In the genomic region with DNA sequence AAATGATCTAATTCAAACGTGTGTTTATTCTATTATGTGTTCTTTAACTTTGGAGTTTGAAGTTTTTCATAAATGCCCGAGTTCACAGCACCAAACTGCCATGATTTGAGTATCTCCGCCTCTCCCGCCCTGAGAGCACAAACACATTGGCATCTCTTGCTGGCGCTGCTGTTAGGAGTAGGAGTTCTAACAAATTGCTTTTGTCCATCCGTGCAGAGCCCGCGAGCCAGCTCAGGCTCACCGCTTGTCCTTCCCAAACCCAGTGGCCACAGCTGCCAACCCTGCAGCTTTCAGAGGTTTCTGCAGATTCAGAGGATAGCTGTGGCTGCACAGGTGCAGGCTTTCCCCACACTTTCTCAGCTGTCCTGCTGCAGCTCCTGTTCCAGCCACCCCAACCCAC, we compare ENCODE assay signal across 16 mouse cellular contexts. TPM values are rescaled to one million over a fixed set of nuclear protein-coding genes. Genes with fewer than 3 reads are reported as not detected.
DNase-seq lines count a peak whose midpoint lies in the region; ATAC-seq and TF ChIP-seq lines count a peak whose summit lies in the region.
"Had no signal": no experiment of that assay in that cellular context is flagged by ENCODE, and none has a peak within 500 bp of the region (broad histone marks: within the 10 kb centered on the region; RNA-seq: fewer than 3 reads in every experiment).

No protein-coding gene starts in this region.

- H3K9me3 ChIP-seq in hindbrain, embryonic 16.5 days (ENCODE audit: control insufficient read depth, low read length), result no peaks in the 10 kb centered on the region
- H3K9me3 ChIP-seq in hindbrain, embryonic 11.5 days (ENCODE audit: control insufficient read depth, low read length), result no peaks in the 10 kb centered on the region
- H3K9me3 ChIP-seq: forebrain, embryonic 12.5 days; hindbrain, embryonic 13.5 days; limb, embryonic 15.5 days; neural tube, embryonic 13.5 days had no signal

- no peaks in the 10 kb centered on the region for H3K27me3 ChIP-seq in hindbrain, embryonic 16.5 days (replicated peaks; ENCODE audit: control insufficient read depth, insufficient read depth, low read length)
- H3K27me3 ChIP-seq in hindbrain, embryonic 11.5 days (ENCODE audit: control insufficient read depth, insufficient read depth, low read length), result no peaks in the 10 kb centered on the region
- peaks cover 18% of the 10 kb centered on the region for H3K27me3 ChIP-seq in myocyte (ENCODE audit: control insufficient read depth, insufficient read depth, insufficient read length)
- H3K27me3 ChIP-seq: forebrain, embryonic 12.5 days; hindbrain, embryonic 13.5 days; neural tube, embryonic 13.5 days had no signal

- no peak overlapping the region for H3K27ac ChIP-seq in gastrocnemius, adult 2 months
- H3K27ac ChIP-seq in hindbrain, embryonic 16.5 days (ENCODE audit: low read depth, low read length), result no peak overlapping the region
- no peak overlapping the region for H3K27ac ChIP-seq in hindbrain, embryonic 11.5 days (ENCODE audit: low read depth, low read length)
- H3K27ac ChIP-seq: forebrain, embryonic 12.5 days; hindbrain, embryonic 13.5 days; limb, embryonic 15.5 days; neural tube, embryonic 13.5 days had no signal

- DNase-seq in gastrocnemius, postnatal 14 days, result peak; percentile 7
- DNase-seq in gastrocnemius, adult 2 months, result no peak
- no peak for DNase-seq in hindbrain, embryonic 11.5 days (ENCODE audit: low spot score)
- peak; percentile 3 for DNase-seq in right cerebral cortex, adult 18-20 months
- no peak for DNase-seq in right cerebral cortex, postnatal 4 days
- DNase-seq in spleen, postnatal 4 days (ENCODE audit: low spot score in 2 of 2), result no peak
- DNase-seq: cerebellum, adult 11 months; embryo, embryonic 11 days; liver, postnatal 0 days had no signal

- H3K4me1 ChIP-seq in hindbrain, embryonic 16.5 days (ENCODE audit: control insufficient read depth, insufficient read depth, low read depth, low read length), result no peaks in the 10 kb centered on the region; the same call in 1 of the 2 replicates
- no peaks in the 10 kb centered on the region for H3K4me1 ChIP-seq in hindbrain, embryonic 11.5 days (replicated peaks; ENCODE audit: control insufficient read depth, insufficient read depth, low read length)
- H3K4me1 ChIP-seq: neural tube, embryonic 13.5 days had no signal

- TF ChIP-seq POLR2A in myocyte (IDR thresholded peaks at IDR 0.05; ENCODE audit: insufficient read length, low read depth), result no peak

- H3ac ChIP-seq in myocyte (ENCODE audit: control insufficient read depth, insufficient read length), result no peak overlapping the region

- no peaks in the 10 kb centered on the region for H3K36me3 ChIP-seq in hindbrain, embryonic 16.5 days (ENCODE audit: control insufficient read depth, insufficient read depth, low read length)
- no peaks in the 10 kb centered on the region for H3K36me3 ChIP-seq in hindbrain, embryonic 11.5 days (ENCODE audit: control insufficient read depth, insufficient read depth, low read length)
- H3K36me3 ChIP-seq in myocyte (ENCODE audit: control insufficient read depth, insufficient read depth), result no peaks in the 10 kb centered on the region
- H3K36me3 ChIP-seq: forebrain, embryonic 12.5 days; hindbrain, embryonic 13.5 days; limb, embryonic 15.5 days; neural tube, embryonic 13.5 days had no signal

- intact Hi-C loops in gastrocnemius, postnatal 14 days (cut with DNase I; ENCODE audit: low total_unique reads), result no loop called here
- intact Hi-C loops in gastrocnemius, adult 2 months (cut with DNase I), result no loop called here

- no peak for TF ChIP-seq CTCF in gastrocnemius, adult 2 months (IDR thresholded peaks at IDR 0.05)

- H3K4me3 ChIP-seq in gastrocnemius, adult 2 months, result no peak overlapping the region
- no peak overlapping the region for H3K4me3 ChIP-seq in hindbrain, embryonic 16.5 days (ENCODE audit: low read length)
- H3K4me3 ChIP-seq in hindbrain, embryonic 11.5 days (ENCODE audit: low read depth, low read length), result no peak overlapping the region
- no peak overlapping the region for H3K4me3 ChIP-seq in myocyte
- H3K4me3 ChIP-seq: forebrain, embryonic 12.5 days; hindbrain, embryonic 13.5 days; limb, embryonic 15.5 days; neural tube, embryonic 13.5 days had no signal

- ATAC-seq in hindbrain, embryonic 16.5 days, result peak; percentile 48; the same call in 1 of the 2 replicates
- no peak for ATAC-seq in hindbrain, embryonic 11.5 days (ENCODE audit: low FRiP score)
- ATAC-seq: intestine, postnatal 0 days; liver, postnatal 0 days had no signal

- H3K79me2 ChIP-seq in myocyte (ENCODE audit: control insufficient read depth, insufficient read depth), result no peaks in the 10 kb centered on the region

- 30% methylated on average over 9 of the region's 9 CpGs for WGBS in hindbrain, embryonic 16.5 days
- 34% methylated on average over 9 of the region's 9 CpGs for WGBS in hindbrain, embryonic 11.5 days

- no peak overlapping the region for H3K9ac ChIP-seq in hindbrain, embryonic 16.5 days (ENCODE audit: low read depth, low read length)
- no peak overlapping the region for H3K9ac ChIP-seq in hindbrain, embryonic 11.5 days (ENCODE audit: low read depth, low read length)
- H3K9ac ChIP-seq: forebrain, embryonic 12.5 days; hindbrain, embryonic 13.5 days; limb, embryonic 15.5 days; liver, postnatal 0 days; neural tube, embryonic 13.5 days had no signal

- no peak overlapping the region for H3K4me2 ChIP-seq in hindbrain, embryonic 16.5 days (ENCODE audit: low read length)
- H3K4me2 ChIP-seq in hindbrain, embryonic 11.5 days (replicated peaks; ENCODE audit: low read depth, low read length), result no peak overlapping the region
- no peak overlapping the region for H3K4me2 ChIP-seq in myocyte (ENCODE audit: low read depth)
- H3K4me2 ChIP-seq: forebrain, embryonic 12.5 days; hindbrain, embryonic 13.5 days; limb, embryonic 15.5 days; neural tube, embryonic 13.5 days had no signal

TF ChIP-seq in myocyte, 11 proteins besides CTCF, POLR2A, EP300 and RAD21:
- TF ChIP-seq MYOD1 (IDR thresholded peaks at IDR 0.05; ENCODE audit: control insufficient read depth in 1 of 3, insufficient read length in 2 of 3, low read depth in 2 of 3) (peak in 2 of 3 experiments; percentile 25 to 27), CEBPB (IDR thresholded peaks at IDR 0.05; ENCODE audit: insufficient read depth, poor library complexity, severe bottlenecking) (no peak), MYOG (IDR thresholded peaks at IDR 0.05; ENCODE audit: control insufficient read depth in 1 of 3, insufficient read depth in 1 of 3, insufficient read length in 2 of 3, low read depth in 2 of 3) (peak in 2 of 3 experiments; percentile 18 to 37), TCF3 (IDR thresholded peaks at IDR 0.05; ENCODE audit: insufficient read length, low read depth) (no peak)
TF ChIP-seq in myocyte: peak in this region for 2.

RNA-seq across cellular contexts. Expression of a gene that starts 42.5 kb away (rescaled TPM):
- 1 to 10 TPM; 2.6 to 3.8 TPM for total RNA-seq in gastrocnemius, postnatal 14 days (2021)
- 1 to 10 TPM; 1.0 to 1.4 TPM for total RNA-seq in gastrocnemius, adult 2 months (2021)
- polyA plus RNA-seq in hindbrain, embryonic 16.5 days (2015; fragmentation: Nextera tagmentation; extraction: Ambion mirVana), result 41.7 and 44.1 TPM in 2 replicates
- polyA plus RNA-seq in hindbrain, embryonic 11.5 days (2014; fragmentation: Nextera tagmentation; extraction: Ambion mirVana), result 107 and 121 TPM in 2 replicates
- 4.2 TPM for polyA plus RNA-seq in myocyte (2012; fragmentation: generic; extraction: Trizol)

Comparison
In these comparisons a context has a peak if more than half of its experiments do, and no peak if none do; other contexts are left out.
1. DNase-seq: peak in gastrocnemius, postnatal 14 days (single experiment) and right cerebral cortex, adult 18-20 months (single experiment); none in gastrocnemius, adult 2 months (single experiment), hindbrain, embryonic 11.5 days (single experiment), right cerebral cortex, postnatal 4 days (single experiment) and spleen, postnatal 4 days (0 of 2).